Mouse (Mus musculus) liver, embryonic 11.5 days (tissue): ENCODE results near the gene Tomm22. TPM values are rescaled to one million over a fixed set of nuclear protein-coding genes. Genes with fewer than 3 reads are reported as not detected.
"Not testable (repeated sequence)": the region's sequence is repeated elsewhere in the genome, so short reads cannot be mapped to it uniquely, and the experiment has no call there.

Experiments used
- ATAC-seq: fragments of 200-750 bp; cut with Nextera tagmentation; replicated peaks from 2 replicates; pipeline ENCODE4 v1.8.0; 2017; ENCODE audit warnings: moderate number of reproducible peaks, mild to moderate bottlenecking, moderate TSS enrichment, moderate library complexity; ENCODE audit not compliant: low FRiP score
- DNase-seq: peaks from one replicate; pipeline ENCODE4 v3.0.0-alpha.2; 2017; ENCODE audit warnings: low spot score
- H3K27ac ChIP-seq: fragments of 300-500 bp; sonication (generic); 2 replicates; pipeline ENCODE4 v1.5.1; 2014; ENCODE audit warnings: mild to moderate bottlenecking, low read depth, low read length, control low read depth
- H3K27me3 ChIP-seq: fragments of 300-500 bp; sonication (generic); replicated peaks from 2 replicates; pipeline ENCODE4 v1.6.1; 2014; ENCODE audit warnings: low read length, mixed read lengths; ENCODE audit not compliant: control insufficient read depth, insufficient read depth
- H3K36me3 ChIP-seq: fragments of 300-500 bp; sonication (generic); 2 replicates; pipeline ENCODE4 v1.6.1; 2014; ENCODE audit warnings: mild to moderate bottlenecking, low read length, moderate library complexity, mixed read lengths; ENCODE audit not compliant: control insufficient read depth, insufficient read depth
- H3K4me1 ChIP-seq: fragments of 300-500 bp; sonication (generic); replicated peaks from 2 replicates; pipeline ENCODE4 v1.6.1; 2014; ENCODE audit warnings: low read length, mixed read lengths; ENCODE audit not compliant: control insufficient read depth, insufficient read depth
- H3K4me2 ChIP-seq: fragments of 300-500 bp; sonication (generic); 2 replicates; pipeline ENCODE4 v1.6.1; 2014; ENCODE audit warnings: mild to moderate bottlenecking, control low read depth, moderate library complexity
- H3K4me3 ChIP-seq: fragments of 300-500 bp; sonication (generic); 2 replicates; pipeline ENCODE4 v1.5.1; 2014; ENCODE audit warnings: low read depth, low read length, control low read depth
- H3K9ac ChIP-seq: fragments of 300-500 bp; sonication (generic); 2 replicates; pipeline ENCODE4 v1.6.1; 2014; ENCODE audit warnings: low read depth, low read length, control low read depth
- H3K9me3 ChIP-seq: fragments of 300-500 bp; sonication (generic); 2 replicates; pipeline ENCODE4 v1.6.1; 2016; ENCODE audit warnings: low read length, inconsistent platforms, mixed read lengths; ENCODE audit not compliant: control insufficient read depth
- WGBS: fragments of 180-500 bp; shearing (Covaris S2); extraction: QIAGEN DNeasy Blood & Tissue Kit; methylation state at CpG from one replicate; pipeline ENCODE4 v1.1.7; 2014; 5-methylcytosine and 5-hydroxymethylcytosine counted together
- polyA plus RNA-seq: library from polyadenylated mRNA; unstranded; fragments of >200 nt; fragmentation: Nextera tagmentation; extraction: Ambion mirVana; gene quantifications from 2 replicates; pipeline ENCODE4 v1.2.1, GENCODE M21; 2014

The Tomm22 gene
- polyA plus RNA-seq, 1 experiment from 2014 or later: 326 TPM

DNA sequence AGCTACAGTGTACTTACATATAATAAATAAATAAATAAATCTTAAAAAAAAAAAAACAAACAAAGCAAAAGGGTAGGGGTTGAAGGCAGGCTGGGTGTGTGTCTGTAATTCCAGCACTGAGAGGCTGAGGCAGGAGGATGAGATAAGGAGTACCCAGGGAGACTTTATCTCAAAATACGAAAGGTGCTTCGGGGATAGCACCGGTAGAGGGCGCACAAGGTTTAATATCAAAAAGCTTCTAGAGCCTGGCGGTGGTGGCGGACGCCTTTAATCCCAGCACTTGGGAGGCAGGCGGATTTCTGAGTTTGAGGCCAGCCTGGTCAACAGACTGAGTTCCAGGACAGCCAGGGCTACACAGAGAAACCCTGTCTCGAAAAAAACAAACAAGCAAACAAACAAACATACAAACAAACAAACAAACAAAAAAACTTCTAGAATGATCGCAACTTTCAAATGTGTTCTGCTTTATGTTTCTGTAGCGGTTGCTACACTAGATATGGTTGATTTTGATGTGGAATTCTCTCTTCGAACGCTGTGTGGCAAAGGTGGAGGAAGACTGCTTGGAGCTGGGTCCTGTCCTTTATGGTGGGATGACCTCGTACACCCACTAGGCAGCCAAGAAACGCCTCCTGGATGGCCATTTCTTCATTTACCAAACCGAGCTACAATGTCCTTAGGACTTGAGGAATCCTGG, 12.7 kb upstream of the Tomm22 start:
- peak overlapping the region; percentile 82 for H3K9ac ChIP-seq
- H3K9me3 ChIP-seq: no peaks in the 10 kb centered on the region
- peaks cover 4% of the 10 kb centered on the region for H3K4me1 ChIP-seq
- ATAC-seq (peak; percentile 51), DNase-seq (peak; percentile 70)
- peak overlapping the region; percentile 87 for H3K27ac ChIP-seq
- peak overlapping the region; percentile 81 for H3K4me3 ChIP-seq
- peak overlapping the region; percentile 92 for H3K4me2 ChIP-seq
- H3K27me3 ChIP-seq: no peaks in the 10 kb centered on the region
- 4% methylated on average over 16 of the region's 16 CpGs for WGBS
- H3K36me3 ChIP-seq: no peaks in the 10 kb centered on the region

- Histone ChIP-seq H3K9ac (peak within 1 kb of the TSS; percentile 82), H3K36me3 (no peaks in the 10 kb centered on the region), H3K4me1 (peaks cover 4% of the 10 kb centered on the region), H3K4me2 (peak within 1 kb of the TSS; percentile 92), H3K27me3 (no peaks in the 10 kb centered on the region), H3K27ac (peak within 1 kb of the TSS; percentile 87), H3K9me3 (no peaks in the 10 kb centered on the region), H3K4me3 (peak within 1 kb of the TSS; percentile 81)
- ATAC-seq (peak; percentile 84), DNase-seq (peak; percentile 98)
- under 1% methylated on average over 55 of the region's 55 CpGs for WGBS
These were observed 11.9 kb upstream of the Tomm22 start, which contains the start of the genes Fam227a and Cby1 for GRCm38 (mm10) chr15:79658531-79659375. Fam227a (minus strand) TSS chr15:79658956. Cby1 (plus strand) TSS chr15:79659199.

DNA sequence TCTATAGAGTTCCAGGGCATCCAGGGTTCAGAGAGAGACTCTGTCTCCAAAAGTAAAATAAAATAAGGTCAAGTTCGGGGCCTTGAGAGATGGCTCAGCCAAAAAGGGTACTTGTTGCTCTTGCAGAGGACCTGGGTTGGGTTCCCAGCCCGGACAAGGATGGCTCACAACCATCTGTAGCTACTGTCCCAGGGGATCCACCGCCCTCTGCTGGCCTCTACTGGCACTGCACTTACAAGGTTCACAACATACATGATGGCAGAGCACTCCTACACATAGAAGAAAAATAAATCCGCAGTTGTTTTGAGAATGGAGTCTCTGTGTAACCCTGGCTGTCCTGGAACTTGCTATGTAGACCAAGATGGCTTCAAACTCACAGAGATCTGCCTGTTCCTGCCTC, 8.8 kb upstream of the Tomm22 start:
- Histone ChIP-seq H3K36me3 (0 out of 2 replicates have a peak, but pooled peaks cover 4% of the 10 kb centered on the region), H3K27me3 (no peaks in the 10 kb centered on the region), H3K9me3 (no peaks in the 10 kb centered on the region), H3K9ac (no peak overlapping the region), H3K27ac (no peak overlapping the region), H3K4me3 (no peak overlapping the region), H3K4me1 (peaks cover 4% of the 10 kb centered on the region), H3K4me2 (no peak overlapping the region)
- WGBS: 74% methylated on average over 4 of the region's 4 CpGs
- DNase-seq: peak; percentile 45
- ATAC-seq: no peak

- H3K4me1 ChIP-seq: peaks cover 4% of the 10 kb centered on the region; the same call in 1 of the 2 replicates
- no peaks in the 10 kb centered on the region for H3K27me3 ChIP-seq
- no peak for ATAC-seq
- H3K27ac ChIP-seq: no peak overlapping the region
- WGBS: 91% methylated on average over 8 of the region's 8 CpGs
- no peak overlapping the region for H3K4me2 ChIP-seq
- H3K36me3 ChIP-seq: 0 out of 2 replicates have a peak, but pooled peaks cover 5% of the 10 kb centered on the region
- H3K4me3 ChIP-seq: no peak overlapping the region
- DNase-seq: no peak
- H3K9ac ChIP-seq: no peak overlapping the region
- H3K9me3 ChIP-seq: no peaks in the 10 kb centered on the region
These were observed 6.0 kb upstream of the Tomm22 start for GRCm38 (mm10) chr15:79664666-79665065.

DNA sequence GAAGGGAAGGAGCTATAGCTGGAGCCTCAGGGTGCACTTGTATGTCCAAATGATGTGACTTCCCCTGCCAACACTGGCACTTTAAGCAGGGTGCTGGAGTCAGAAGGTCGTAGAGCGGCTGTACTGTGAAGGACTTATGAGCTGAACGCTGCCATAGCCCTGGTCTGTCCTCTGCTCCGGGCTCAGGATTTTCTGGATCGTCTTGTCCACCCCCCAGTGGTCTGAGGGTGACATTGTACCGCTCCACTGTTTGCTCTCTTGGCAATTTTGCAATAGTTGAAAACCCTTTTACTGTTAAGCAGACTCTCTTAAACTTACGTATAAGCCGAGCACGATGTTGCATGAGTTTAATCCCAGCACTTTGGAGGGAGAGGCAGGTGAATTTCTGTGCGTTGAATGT, 1.5 kb upstream of the Tomm22 start:
- WGBS: 75% methylated on average over 10 of the region's 10 CpGs
- Histone ChIP-seq H3K4me1 (peaks cover 7% of the 10 kb centered on the region; the same call in 1 of the 2 replicates), H3K36me3 (peaks cover 12% of the 10 kb centered on the region; the same call in 1 of the 2 replicates), H3K9ac (no peak overlapping the region), H3K4me3 (no peak overlapping the region), H3K4me2 (no peak overlapping the region), H3K27me3 (no peaks in the 10 kb centered on the region), H3K27ac (no peak overlapping the region), H3K9me3 (no peaks in the 10 kb centered on the region)
- DNase-seq: no peak
- no peak for ATAC-seq

GRCm38 (mm10) chr15:79670972-79671299, 275 bp downstream of the Tomm22 start:
- under 1% methylated on average over 36 of the region's 37 CpGs for WGBS
- H3K4me3 ChIP-seq: peak overlapping the region; percentile 89
- H3K4me1 ChIP-seq: peaks cover 7% of the 10 kb centered on the region; the same call in 1 of the 2 replicates
- no peaks in the 10 kb centered on the region for H3K9me3 ChIP-seq
- no peaks in the 10 kb centered on the region for H3K27me3 ChIP-seq
- ATAC-seq (peak; percentile 55), DNase-seq (no peak)
- peak overlapping the region; percentile 64; the same call in 1 of the 2 replicates for H3K27ac ChIP-seq
- H3K4me2 ChIP-seq: peak overlapping the region; percentile 75
- peak overlapping the region; percentile 82 for H3K9ac ChIP-seq
- peaks cover 22% of the 10 kb centered on the region; the same call in 1 of the 2 replicates for H3K36me3 ChIP-seq

GRCm38 (mm10) chr15:79671828-79672348, 1.2 kb downstream of the Tomm22 start:
- H3K4me1 ChIP-seq, DNase-seq, ATAC-seq, H3K27ac ChIP-seq, H3K9me3 ChIP-seq, H3K27me3 ChIP-seq: not testable (repeated sequence)
- peaks cover 21% of the 10 kb centered on the region for H3K36me3 ChIP-seq
- 78% methylated on average over 11 of the region's 11 CpGs for WGBS
- peak overlapping the region; percentile 82; the same call in 1 of the 2 replicates for H3K9ac ChIP-seq
- H3K4me2 ChIP-seq: peak overlapping the region; percentile 75
- H3K4me3 ChIP-seq: peak overlapping the region; percentile 89

GRCm38 (mm10) chr15:79677936-79678335, 7.3 kb downstream of the Tomm22 start:
- no peak for DNase-seq
- no peak for ATAC-seq
- Histone ChIP-seq H3K9me3 (no peaks in the 10 kb centered on the region), H3K27ac (no peak overlapping the region), H3K36me3 (peaks cover 24% of the 10 kb centered on the region), H3K4me1 (peaks cover 15% of the 10 kb centered on the region), H3K4me3 (no peak overlapping the region), H3K4me2 (no peak overlapping the region), H3K27me3 (no peaks in the 10 kb centered on the region), H3K9ac (no peak overlapping the region)
- WGBS: 87% methylated on average over 2 of the region's 2 CpGs
